Mouse (Mus musculus) liver, embryonic 14.5 days (tissue): ENCODE data around the gene Calhm2. TPM values are rescaled to one million over a fixed set of nuclear protein-coding genes. Genes with fewer than 3 reads are reported as not detected.
"Not testable (repeated sequence)": the region's sequence is repeated elsewhere in the genome, so short reads cannot be mapped to it uniquely, and the experiment has no call there.

Experiments
- ATAC-seq: fragments of 200-750 bp; cut with Nextera tagmentation; 2 replicates; pipeline ENCODE4 v1.8.0; 2017; ENCODE audit warnings: moderate number of reproducible peaks, mild to moderate bottlenecking, moderate library complexity; ENCODE audit not compliant: insufficient read depth
- DNase-seq, 3 experiments: peaks; one replicate each; pipeline ENCODE4 v3.0.0-alpha.2; 2012 to 2013; ENCODE audit warnings: low read depth in 3 of 3, low spot score in 3 of 3
- H3K27ac ChIP-seq: fragments of 300-500 bp; sonication (generic); 2 replicates; pipeline ENCODE4 v1.5.1; 2014; ENCODE audit warnings: moderate library complexity, mild to moderate bottlenecking, control low read depth, inconsistent platforms
- H3K27me3 ChIP-seq: fragments of 300-500 bp; sonication (generic); 2 replicates; pipeline ENCODE4 v1.6.1; 2014; ENCODE audit warnings: mild to moderate bottlenecking, low read length, moderate library complexity; ENCODE audit not compliant: control insufficient read depth, insufficient read depth
- H3K36me3 ChIP-seq: fragments of 300-500 bp; sonication (generic); replicated peaks from 2 replicates; pipeline ENCODE4 v1.6.1; 2014; ENCODE audit warnings: low read depth; ENCODE audit not compliant: control insufficient read depth, insufficient read depth
- H3K4me1 ChIP-seq, 2 experiments: fragments of 200-500 bp in 1 of 2; fragments of 300-500 bp in 1 of 2; sonication (generic) in 1 of 2; replicated peaks; 2 replicates each; pipeline ENCODE4 v1.6.1; 2012 to 2014; ENCODE audit warnings: antibody characterized with exemption in 1 of 2, inconsistent platforms in 1 of 2, low read length in 1 of 2; ENCODE audit not compliant: control insufficient read depth in 2 of 2, insufficient read depth in 2 of 2
- H3K4me2 ChIP-seq: fragments of 300-500 bp; sonication (generic); 2 replicates; pipeline ENCODE4 v1.6.1; 2014; ENCODE audit warnings: low read depth, mild to moderate bottlenecking, control low read depth, moderate library complexity
- H3K4me3 ChIP-seq, 2 experiments: fragments of 200-500 bp in 1 of 2; fragments of 300-500 bp in 1 of 2; sonication (generic) in 1 of 2; 2 replicates each; pipeline ENCODE4 v1.5.1; 2012 to 2014; ENCODE audit warnings: low read depth in 2 of 2, low read length in 2 of 2, mild to moderate bottlenecking in 2 of 2, control low read depth in 1 of 2, inconsistent platforms in 1 of 2, moderate library complexity in 1 of 2; ENCODE audit not compliant: insufficient read depth in 1 of 2
- H3K9ac ChIP-seq: fragments of 300-500 bp; sonication (generic); replicated peaks from 2 replicates; pipeline ENCODE4 v1.6.1; 2014; ENCODE audit warnings: mild to moderate bottlenecking, control low read depth, moderate library complexity
- H3K9me3 ChIP-seq: fragments of 300-500 bp; sonication (generic); 2 replicates; pipeline ENCODE4 v1.6.1; 2016; ENCODE audit warnings: low read length, mixed read lengths; ENCODE audit not compliant: control insufficient read depth
- CTCF ChIP-seq: IDR thresholded peaks from 2 replicates; pipeline ENCODE4 v1.5.1; 2016; ENCODE audit warnings: antibody characterized with exemption, low read depth, control low read depth
- EP300 ChIP-seq: IDR thresholded peaks from 2 replicates; pipeline ENCODE4 v1.6.1; 2016; ENCODE audit warnings: antibody characterized with exemption, low read depth
- WGBS: fragments of 180-500 bp; shearing (Covaris S2); extraction: QIAGEN DNeasy Blood & Tissue Kit; methylation state at CpG from one replicate; pipeline ENCODE4 v1.1.7; 2014; ENCODE audit not compliant: insufficient replicate concordance; 5-methylcytosine and 5-hydroxymethylcytosine counted together
- polyA plus RNA-seq, 2 experiments: library from polyadenylated mRNA; depleted of rRNA in 1 of 2; stranded (reverse) in 1 of 2; unstranded in 1 of 2; fragments of >200 nt; fragmentation: Nextera tagmentation in 1 of 2; extraction: Ambion mirVana in 1 of 2; gene quantifications; 2 replicates each; pipeline versions ENCODE4 v1.2.1 to v1.2.3; 2012 to 2014

Gene Calhm2
- polyA plus RNA-seq, 2 experiments: 0.29 to 1.5 TPM

DNA sequence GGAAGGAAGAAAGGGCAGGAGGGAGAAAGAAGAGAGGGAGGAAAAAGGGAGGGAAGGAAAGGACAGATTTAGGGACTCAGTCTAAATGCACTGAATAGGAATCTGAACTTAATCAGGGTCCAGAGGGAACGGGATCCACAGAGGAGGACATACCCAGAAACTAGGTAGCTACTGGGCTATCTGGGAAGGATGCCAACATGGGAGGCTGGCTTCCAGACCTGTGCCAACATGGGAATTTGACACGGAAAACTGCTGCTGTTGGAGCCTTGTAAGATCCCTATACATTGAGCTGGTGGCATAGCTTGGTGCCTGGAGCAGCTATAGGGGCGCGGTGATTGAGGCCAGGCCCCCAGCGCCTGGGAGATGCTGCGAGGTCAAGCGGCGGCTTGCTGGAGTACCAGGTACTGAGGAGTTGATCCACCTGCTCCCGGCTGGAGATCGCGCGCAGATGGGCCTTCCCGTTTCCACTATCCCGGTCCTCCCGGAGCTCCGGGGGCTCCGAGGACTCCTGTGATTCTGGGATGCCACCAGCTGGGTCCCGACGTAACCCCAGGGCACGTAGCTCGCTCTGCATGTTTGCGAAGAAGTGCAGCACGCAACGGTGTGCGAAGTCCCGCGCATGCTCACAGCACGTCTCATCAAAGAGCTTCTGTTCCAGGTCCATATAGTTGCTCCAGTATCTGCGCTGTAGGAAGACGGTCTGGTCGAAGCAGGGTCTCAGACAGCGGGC is 13.4 kb upstream of the Calhm2 start:
- Histone ChIP-seq H3K27ac (no peak overlapping the region), H3K9me3 (no peaks in the 10 kb centered on the region), H3K36me3 (no peaks in the 10 kb centered on the region), H3K4me3 (no peak overlapping the region), H3K4me1 (no peaks in the 10 kb centered on the region), H3K27me3 (no peaks in the 10 kb centered on the region; the same call in 1 of the 2 replicates), H3K4me2 (no peak overlapping the region), H3K9ac (no peak overlapping the region)
- ATAC-seq (no peak), DNase-seq (no peak)
- 23% methylated on average over 32 of the region's 32 CpGs for WGBS
- TF ChIP-seq EP300: no peak
- TF ChIP-seq CTCF: no peak

DNA sequence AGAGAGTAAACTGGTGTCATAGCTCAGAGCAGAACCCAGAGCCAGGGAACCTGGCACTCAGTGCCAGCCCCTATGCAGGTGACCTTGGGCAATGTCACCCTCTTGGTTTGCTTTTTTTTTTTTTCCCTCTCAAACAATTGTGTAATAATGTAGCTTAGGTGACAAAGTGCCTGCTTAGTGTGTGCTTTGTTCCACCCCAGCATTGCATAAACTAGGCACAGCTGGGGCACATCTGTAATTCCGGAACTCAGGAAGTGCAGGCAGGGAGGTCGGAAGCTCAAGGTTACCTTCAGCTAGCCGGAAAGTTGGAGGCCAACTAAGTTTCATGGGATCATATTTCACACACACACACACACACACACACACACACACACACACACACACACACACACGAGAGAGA is 11.8 kb upstream of the Calhm2 start:
- Histone ChIP-seq H3K9ac (no peak overlapping the region), H3K4me3 (no peak overlapping the region), H3K27ac (no peak overlapping the region), H3K4me2 (no peak overlapping the region), H3K27me3 (no peaks in the 10 kb centered on the region; the same call in 1 of the 2 replicates), H3K36me3 (no peaks in the 10 kb centered on the region), H3K4me1 (no peaks in the 10 kb centered on the region), H3K9me3 (no peaks in the 10 kb centered on the region)
- no peak for ATAC-seq
- 33% methylated on average over 4 of the region's 4 CpGs for WGBS
- TF ChIP-seq CTCF (no peak), EP300 (no peak)
- no peak for DNase-seq

DNA sequence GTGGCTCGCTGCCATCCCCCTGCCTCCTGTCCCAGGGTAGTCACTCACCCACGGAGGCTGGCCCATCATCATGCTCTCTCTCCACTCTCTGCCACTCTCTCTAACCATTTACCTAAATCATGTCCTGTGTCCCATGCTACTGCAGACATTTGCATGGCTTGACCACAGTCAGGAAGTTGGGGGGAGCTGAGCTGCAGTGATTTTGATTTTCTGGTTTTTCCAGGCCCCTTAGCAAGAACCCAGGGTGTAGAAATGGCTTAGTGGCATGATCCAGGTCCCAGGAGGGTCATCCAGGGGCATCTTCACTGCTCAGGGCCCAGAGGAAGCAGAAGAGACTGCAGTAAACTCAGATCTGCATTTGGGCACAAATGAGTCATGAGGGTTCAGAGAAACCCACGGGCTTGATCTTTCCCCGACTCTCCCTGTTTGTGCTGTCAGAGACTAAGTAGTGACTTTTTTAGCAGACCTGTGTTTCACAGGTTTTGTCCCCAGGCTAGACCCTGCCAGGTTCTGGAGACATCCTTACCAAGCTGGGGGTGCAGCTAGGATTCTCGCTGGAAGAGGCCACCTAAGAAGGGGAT is 10.3 kb upstream of the Calhm2 start:
- no peak for TF ChIP-seq CTCF
- TF ChIP-seq EP300: no peak
- H3K9me3 ChIP-seq: no peaks in the 10 kb centered on the region
- H3K27me3 ChIP-seq: no peaks in the 10 kb centered on the region; the same call in 1 of the 2 replicates
- H3K4me1 ChIP-seq: no peaks in the 10 kb centered on the region
- H3K27ac ChIP-seq: no peak overlapping the region
- H3K4me3 ChIP-seq: no peak overlapping the region
- ATAC-seq (no peak), DNase-seq (no peak)
- H3K36me3 ChIP-seq: no peaks in the 10 kb centered on the region
- no peak overlapping the region for H3K9ac ChIP-seq
- 44% methylated on average over 5 of the region's 5 CpGs for WGBS
- no peak overlapping the region for H3K4me2 ChIP-seq

DNA sequence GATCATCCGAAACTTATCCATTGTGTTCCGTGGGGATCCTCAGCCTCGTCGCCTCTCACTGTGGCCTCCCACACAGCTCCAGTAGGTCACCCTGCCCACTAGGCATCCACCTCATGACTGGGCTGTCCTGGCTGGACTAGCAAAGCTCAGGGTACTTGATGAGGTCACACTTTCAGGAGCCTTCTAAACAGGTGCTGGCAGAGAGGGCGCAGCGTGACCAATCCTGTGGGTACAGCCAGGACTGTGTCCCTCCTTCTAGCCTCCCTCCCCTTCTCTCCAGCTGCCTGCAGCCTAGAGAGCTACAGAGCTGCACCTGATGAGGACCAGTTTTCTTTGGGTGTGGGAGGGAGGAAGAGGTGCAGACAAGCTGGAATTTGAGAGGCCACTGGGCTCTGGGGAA is 6.1 kb upstream of the Calhm2 start, which contains the start of gene Calhm1:
Gene Calhm1, minus strand, starts transcription at position 101 of the 400 bp plus-strand sequence.
- 81% methylated on average over 6 of the region's 6 CpGs for WGBS
- H3K9me3 ChIP-seq: no peaks in the 10 kb centered on the region
- no peak within 1 kb of the TSS for H3K4me2 ChIP-seq
- no peak within 1 kb of the TSS for H3K4me3 ChIP-seq
- no peaks in the 10 kb centered on the region for H3K36me3 ChIP-seq
- no peaks in the 10 kb centered on the region for H3K4me1 ChIP-seq
- H3K9ac ChIP-seq: no peak within 1 kb of the TSS
- DNase-seq (no peak), ATAC-seq (no peak)
- no peak within 1 kb of the TSS for H3K27ac ChIP-seq
- no peaks in the 10 kb centered on the region for H3K27me3 ChIP-seq
- TF ChIP-seq EP300 (no peak), CTCF (no peak)

DNA sequence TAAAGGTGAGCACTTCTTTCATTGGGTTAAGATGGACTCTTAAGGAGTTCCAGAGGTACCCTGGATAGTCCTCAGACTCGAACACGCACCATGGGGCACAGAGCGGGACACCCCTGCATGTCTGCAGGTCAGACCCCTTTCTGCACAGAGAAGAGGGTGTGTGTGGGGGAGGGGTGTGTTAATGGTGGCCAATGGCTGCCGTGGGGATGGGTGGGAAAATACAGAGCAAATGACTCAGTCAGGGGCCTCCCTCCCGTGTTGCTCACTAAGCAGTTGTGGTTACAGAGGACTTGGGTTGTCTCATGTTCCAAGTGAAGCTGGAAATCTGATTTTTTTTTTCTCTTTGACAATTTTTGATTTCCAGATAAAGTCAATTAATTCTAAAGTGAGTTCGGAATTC is 4.3 kb upstream of the Calhm2 start:
- TF ChIP-seq CTCF (no peak), EP300 (no peak)
- 57% methylated on average over 6 of the region's 6 CpGs for WGBS
- H3K27me3 ChIP-seq: no peaks in the 10 kb centered on the region; the same call in 1 of the 2 replicates
- H3K27ac ChIP-seq: no peak overlapping the region
- no peaks in the 10 kb centered on the region for H3K9me3 ChIP-seq
- no peak overlapping the region for H3K9ac ChIP-seq
- H3K4me3 ChIP-seq: no peak overlapping the region
- H3K4me1 ChIP-seq: no peaks in the 10 kb centered on the region
- no peak overlapping the region for H3K4me2 ChIP-seq
- ATAC-seq (no peak), DNase-seq (no peak)
- no peaks in the 10 kb centered on the region for H3K36me3 ChIP-seq

DNA sequence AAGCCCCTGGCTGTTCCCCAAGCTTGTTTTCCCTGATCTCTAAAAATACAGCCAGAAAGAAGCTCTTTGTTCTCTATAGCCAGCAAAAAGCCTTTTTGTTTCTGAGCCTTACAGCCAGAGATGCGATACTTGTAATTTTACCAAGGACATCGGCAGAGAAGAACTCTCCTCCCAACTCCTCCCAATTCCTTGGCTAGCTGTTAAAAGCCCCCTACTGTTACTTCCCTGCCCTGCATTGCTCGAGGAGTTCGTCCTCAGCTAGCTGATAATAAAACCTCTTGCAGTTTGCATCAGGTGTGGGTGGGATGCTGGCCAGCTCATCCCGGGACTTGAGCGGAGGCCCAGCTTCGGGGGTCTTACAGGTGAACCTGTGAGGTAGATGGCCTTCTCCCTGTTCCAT is 1.5 kb upstream of the Calhm2 start:
- not testable (repeated sequence) for H3K9me3 ChIP-seq, H3K9ac ChIP-seq, H3K36me3 ChIP-seq, H3K4me1 ChIP-seq, H3K4me3 ChIP-seq, DNase-seq, H3K27ac ChIP-seq, ATAC-seq, H3K27me3 ChIP-seq, H3K4me2 ChIP-seq
- WGBS: 41% methylated on average over 7 of the region's 7 CpGs
